28 mouse cellular contexts compared by ENCODE assay signal in the genomic region with DNA sequence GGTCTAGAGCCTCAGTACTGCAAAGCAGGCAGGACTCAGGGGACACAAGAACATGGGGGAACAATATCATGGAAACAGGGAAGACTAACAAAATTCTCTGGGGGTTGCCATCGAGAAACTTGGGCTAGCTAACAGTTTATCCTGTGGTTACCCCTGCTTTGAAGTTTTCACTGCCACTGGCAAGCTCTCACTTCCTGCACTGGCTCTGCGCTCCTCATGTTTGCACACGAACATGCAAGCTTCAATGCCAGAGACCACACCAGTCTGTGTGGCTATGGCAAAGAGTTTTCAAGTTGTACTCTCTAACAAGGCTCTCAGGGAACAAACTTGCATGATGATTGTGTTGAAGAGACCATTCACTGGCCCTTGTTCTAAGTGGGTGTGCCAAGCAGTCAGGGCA.
DNase-seq lines count a peak whose midpoint lies in the region; ATAC-seq and TF ChIP-seq lines count a peak whose summit lies in the region.
"Had no signal": no experiment of that assay in that cellular context is flagged by ENCODE, and none has a peak within 500 bp of the region (broad histone marks: within the 10 kb centered on the region; RNA-seq: fewer than 3 reads in every experiment).

No protein-coding gene starts in this region.

- no peaks in the 10 kb centered on the region for H3K27me3 ChIP-seq in cerebellum, adult 2 months (ENCODE audit: control insufficient read depth, insufficient read depth, low read length)
- H3K27me3 ChIP-seq: embryonic facial prominence, embryonic 15.5 days; forebrain, embryonic 15.5 days; hindbrain, embryonic 15.5 days; intestine, embryonic 15.5 days; limb, embryonic 12.5 days; liver, embryonic 12.5 days; neural tube, embryonic 15.5 days had no signal

- 78% methylated on average over 3 of the region's 3 CpGs for WGBS in cerebellum, adult 2 months

- DNase-seq in 416B (ENCODE audit: low read depth), result peak; percentile 34
- DNase-seq in CD4-positive, CD25-positive, alpha-beta regulatory T cell, adult 2 months (ENCODE audit: low read depth, low spot score), result peak; percentile 38
- DNase-seq in thymus, postnatal 25 days, result peak; percentile 34
- no peak for DNase-seq in layer of hippocampus, adult 18-20 months (ENCODE audit: low spot score in 2 of 2)
- DNase-seq in ovary, adult 18-20 months (ENCODE audit: low spot score), result no peak
- DNase-seq in cerebellum, adult 2 months, result no peak
- DNase-seq: adrenal gland, adult 2 months; cerebellum, adult 11-12 months; cerebellum, postnatal 14 days; embryo, embryonic 11 days; heart, postnatal 4 days; kidney, adult 8-10 months; kidney, postnatal 14 days; lung, embryonic 14.5 days; right cerebral cortex, postnatal 14 days had no signal

- no peak overlapping the region for H3K27ac ChIP-seq in cerebellum, adult 2 months (ENCODE audit: insufficient read depth, low read length)
- H3K27ac ChIP-seq: embryonic facial prominence, embryonic 15.5 days; forebrain, embryonic 15.5 days; heart, embryonic 10.5 days; hindbrain, embryonic 15.5 days; intestine, embryonic 15.5 days; limb, embryonic 12.5 days; liver, embryonic 12.5 days; macrophage; midbrain, embryonic 10.5 days; neural tube, embryonic 15.5 days had no signal

- no peak overlapping the region for H3K4me3 ChIP-seq in cerebellum, adult 2 months (replicated peaks; ENCODE audit: insufficient read depth, low read depth, low read length)
- H3K4me3 ChIP-seq: embryonic facial prominence, embryonic 15.5 days; forebrain, embryonic 15.5 days; heart, embryonic 10.5 days; hindbrain, embryonic 15.5 days; intestine, embryonic 15.5 days; limb, embryonic 12.5 days; liver, embryonic 12.5 days; midbrain, embryonic 10.5 days; neural tube, embryonic 15.5 days had no signal

- no peak for TF ChIP-seq POLR2A in cerebellum, adult 2 months (IDR thresholded peaks at IDR 0.05; ENCODE audit: borderline replicate concordance, insufficient read depth, low read length)

- no peak for TF ChIP-seq CTCF in cerebellum, adult 2 months (IDR thresholded peaks at IDR 0.05; ENCODE audit: borderline replicate concordance, insufficient read depth, low read depth, low read length)

- ATAC-seq in hematopoietic stem cell, adult 5-6 weeks (replicated peaks in 1 of 2; ENCODE audit: insufficient read depth in 1 of 2, low FRiP score in 2 of 2, low TSS enrichment in 1 of 2, low read depth in 1 of 2, poor library complexity in 2 of 2, severe bottlenecking in 2 of 2), result peak; percentile 75 to 81
- ATAC-seq: forebrain, embryonic 15.5 days; intestine, embryonic 15.5 days; liver, embryonic 12.5 days; midbrain, embryonic 16.5 days; Patski had no signal

- no peaks in the 10 kb centered on the region for H3K4me1 ChIP-seq in cerebellum, adult 2 months (ENCODE audit: control insufficient read depth, insufficient read depth, low read length)
- H3K4me1 ChIP-seq: embryonic facial prominence, embryonic 15.5 days; forebrain, embryonic 15.5 days; hindbrain, embryonic 15.5 days; intestine, embryonic 15.5 days; liver, embryonic 12.5 days; midbrain, embryonic 10.5 days; neural tube, embryonic 15.5 days had no signal

Comparison
In these comparisons a context has a peak if more than half of its experiments do, and no peak if none do; other contexts are left out.
1. DNase-seq: peak in 416B (single experiment), CD4-positive, CD25-positive, alpha-beta regulatory T cell, adult 2 months (single experiment) and thymus, postnatal 25 days (single experiment); none in layer of hippocampus, adult 18-20 months (0 of 2), ovary, adult 18-20 months (single experiment) and cerebellum, adult 2 months (0 of 2).